Mouse (Mus musculus) cerebellum, adult 11 months (tissue): ENCODE measurements around the gene Lcn12.

Experiments
- DNase-seq: peaks from one replicate; pipeline ENCODE4 v3.0.0; 2022

Lcn12 gene

GRCm38 (mm10) chr2:25493476-25493961 lies at the start of gene Lcn12:
Gene Lcn12, minus strand, starts transcription at chr2:25493911.
- peak; percentile 79 for DNase-seq

DNA sequence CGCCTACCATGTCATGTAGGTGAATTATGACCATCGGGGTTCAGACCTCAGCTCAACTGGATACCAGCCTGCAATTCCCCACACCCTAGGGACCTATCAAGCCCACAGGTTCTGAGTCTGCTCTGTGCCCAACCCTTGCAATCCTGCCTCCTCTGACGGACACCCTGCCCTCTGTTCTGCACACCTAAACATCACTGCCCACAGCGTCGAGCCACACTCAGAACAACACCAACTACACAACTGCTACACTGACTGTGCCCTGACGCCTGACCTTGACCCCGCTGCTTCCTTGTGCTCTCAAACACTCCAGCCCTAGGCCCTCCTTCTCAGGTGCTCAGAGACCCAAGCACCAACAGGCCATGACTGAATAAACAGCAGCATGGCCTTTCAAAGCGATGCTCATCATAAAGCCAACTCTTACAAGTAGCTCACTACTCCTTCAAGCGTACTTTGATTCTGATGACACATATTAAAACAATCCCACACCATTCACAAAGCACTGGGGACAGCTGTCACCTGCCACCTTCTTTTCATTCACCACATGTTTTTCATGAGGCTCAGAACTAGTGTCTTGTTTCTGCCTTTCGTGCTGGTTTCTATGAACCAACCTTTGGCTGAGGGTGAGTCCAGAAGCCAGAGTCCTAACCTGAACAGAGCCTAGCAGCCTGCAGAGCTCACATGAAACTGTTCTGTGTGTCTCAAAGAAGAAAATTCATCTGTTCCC lies 48.1 kb upstream of the Lcn12 start:
- no peak for DNase-seq

DNA sequence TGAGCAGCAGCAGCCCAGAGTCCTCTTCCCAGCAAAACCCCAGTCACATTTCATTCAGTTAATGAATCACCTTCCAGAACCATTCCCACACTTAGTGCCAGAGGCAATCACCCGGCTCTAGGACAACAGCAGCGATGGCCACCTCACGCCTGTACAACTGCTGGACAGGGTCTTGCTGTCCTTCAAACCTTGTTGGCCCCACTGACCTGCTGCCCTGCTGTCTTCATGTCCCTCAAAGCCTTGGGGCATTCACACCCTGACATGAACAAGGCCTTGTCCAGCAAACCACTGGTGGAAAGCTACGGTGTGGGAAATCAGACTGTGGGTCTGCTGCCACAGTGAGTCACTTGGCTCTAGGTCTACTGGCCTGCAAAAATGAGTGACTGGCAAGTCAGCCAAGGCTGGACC lies 46.8 kb upstream of the Lcn12 start:
- DNase-seq, result no peak

GRCm38 (mm10) chr2:25536531-25536930 lies 42.8 kb upstream of the Lcn12 start:
- no peak for DNase-seq

- DNase-seq, result no peak
Measured at GRCm38 (mm10) chr2:25534866-25535182, 41.1 kb upstream of the Lcn12 start.

DNA sequence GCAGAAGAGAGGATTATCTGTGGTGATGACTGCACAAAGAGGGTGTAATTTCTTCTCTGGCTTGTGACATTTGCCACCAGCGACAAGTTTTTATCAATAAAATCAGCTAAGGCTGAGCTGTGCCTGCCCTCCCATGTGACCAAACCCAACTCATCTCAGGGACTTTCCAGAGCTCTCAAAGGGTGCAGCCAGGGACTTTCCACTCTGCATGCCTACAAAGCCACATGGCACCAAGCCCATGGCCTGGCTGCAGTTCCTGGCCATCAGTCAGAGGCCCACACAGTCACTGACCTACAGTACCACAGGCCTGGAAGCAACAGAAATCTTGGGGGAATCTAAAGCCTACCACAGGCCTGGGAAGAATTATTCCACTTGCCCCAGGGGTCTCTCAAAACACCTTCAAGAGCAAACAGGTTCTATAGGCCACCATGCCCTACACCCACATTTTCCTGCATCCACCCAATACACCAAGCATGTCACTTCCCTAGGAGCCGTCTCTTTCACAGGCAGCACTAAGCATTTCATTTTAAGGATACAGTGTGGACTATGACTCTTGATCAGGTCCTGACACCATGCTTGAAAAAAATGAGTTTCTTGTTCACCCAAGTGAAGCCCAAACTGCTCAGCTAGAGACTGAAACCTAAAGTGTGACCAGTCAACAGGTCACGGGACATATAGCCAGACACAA lies 40.6 kb upstream of the Lcn12 start:
- DNase-seq, result peak; percentile 72

GRCm38 (mm10) chr2:25533707-25534106 lies 40.0 kb upstream of the Lcn12 start:
- DNase-seq, result no peak

- DNase-seq, result no peak
Measured at GRCm38 (mm10) chr2:25526510-25527302, 33.0 kb upstream of the Lcn12 start.

DNA sequence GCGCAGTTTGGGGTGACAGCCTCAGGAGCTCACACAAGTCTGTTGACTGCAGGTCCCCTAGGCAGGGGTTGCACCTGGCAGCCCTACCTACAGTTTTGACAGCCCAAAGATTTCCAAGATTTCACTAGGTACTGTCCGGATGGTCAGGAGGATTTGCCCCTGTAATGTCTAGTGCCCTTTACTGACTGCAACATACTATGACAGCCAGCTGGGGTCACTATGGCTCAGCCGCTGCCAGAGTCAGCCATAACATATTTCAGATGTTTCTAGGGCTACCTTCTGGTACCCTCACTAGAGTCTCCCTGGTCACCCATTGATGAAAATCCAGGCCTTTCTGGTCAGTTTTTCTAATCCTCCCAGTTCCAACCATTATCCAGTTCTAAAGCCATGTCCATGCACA lies 16.2 kb upstream of the Lcn12 start:
- DNase-seq, result no peak

- DNase-seq, result no peak
Measured at GRCm38 (mm10) chr2:25506964-25507363, 13.3 kb upstream of the Lcn12 start.

GRCm38 (mm10) chr2:25505860-25506259 lies 12.1 kb upstream of the Lcn12 start:
- DNase-seq, result no peak

DNA sequence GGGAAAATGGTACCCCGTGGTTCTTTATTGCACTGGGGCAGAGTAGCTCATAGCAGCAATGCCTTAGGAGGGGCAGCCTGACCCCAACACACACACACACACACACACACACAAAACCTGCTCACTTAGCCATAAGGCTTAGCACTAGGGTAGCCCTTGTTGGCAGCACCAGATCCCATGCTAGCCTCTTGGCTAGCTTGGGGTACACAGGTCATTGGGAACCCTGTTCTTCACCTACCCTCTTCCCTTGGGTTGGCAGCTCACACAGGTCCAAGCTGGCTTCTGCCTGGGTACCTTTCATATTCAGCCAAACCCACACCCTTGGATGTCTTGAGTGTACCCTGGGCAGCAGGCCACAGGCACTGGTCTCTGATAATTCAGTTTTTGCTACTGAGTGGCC lies 11.3 kb upstream of the Lcn12 start:
- DNase-seq, result peak; percentile 10

GRCm38 (mm10) chr2:25504538-25504937 lies 10.8 kb upstream of the Lcn12 start:
- DNase-seq, result peak; percentile 7

DNA sequence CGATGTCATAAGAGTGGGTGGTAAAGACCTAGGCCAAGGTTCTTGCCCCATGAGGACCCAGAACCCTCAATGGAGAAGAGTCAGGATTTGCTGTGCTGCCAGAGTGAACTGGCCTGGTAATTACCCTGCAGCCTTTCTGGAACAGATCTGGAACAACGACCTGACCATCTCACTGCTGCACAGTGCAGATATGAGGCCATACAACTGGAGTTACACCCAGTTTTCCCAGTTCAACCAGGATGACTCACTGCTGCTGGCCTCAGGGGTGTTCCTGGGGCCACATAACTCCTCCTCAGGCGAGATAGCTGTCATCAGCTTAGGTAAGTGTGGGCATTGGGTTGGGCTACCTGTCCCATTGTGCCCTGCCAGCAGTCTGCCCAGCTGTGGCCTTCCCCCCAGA lies 9.0 kb upstream of the Lcn12 start:
- no peak for DNase-seq

DNA sequence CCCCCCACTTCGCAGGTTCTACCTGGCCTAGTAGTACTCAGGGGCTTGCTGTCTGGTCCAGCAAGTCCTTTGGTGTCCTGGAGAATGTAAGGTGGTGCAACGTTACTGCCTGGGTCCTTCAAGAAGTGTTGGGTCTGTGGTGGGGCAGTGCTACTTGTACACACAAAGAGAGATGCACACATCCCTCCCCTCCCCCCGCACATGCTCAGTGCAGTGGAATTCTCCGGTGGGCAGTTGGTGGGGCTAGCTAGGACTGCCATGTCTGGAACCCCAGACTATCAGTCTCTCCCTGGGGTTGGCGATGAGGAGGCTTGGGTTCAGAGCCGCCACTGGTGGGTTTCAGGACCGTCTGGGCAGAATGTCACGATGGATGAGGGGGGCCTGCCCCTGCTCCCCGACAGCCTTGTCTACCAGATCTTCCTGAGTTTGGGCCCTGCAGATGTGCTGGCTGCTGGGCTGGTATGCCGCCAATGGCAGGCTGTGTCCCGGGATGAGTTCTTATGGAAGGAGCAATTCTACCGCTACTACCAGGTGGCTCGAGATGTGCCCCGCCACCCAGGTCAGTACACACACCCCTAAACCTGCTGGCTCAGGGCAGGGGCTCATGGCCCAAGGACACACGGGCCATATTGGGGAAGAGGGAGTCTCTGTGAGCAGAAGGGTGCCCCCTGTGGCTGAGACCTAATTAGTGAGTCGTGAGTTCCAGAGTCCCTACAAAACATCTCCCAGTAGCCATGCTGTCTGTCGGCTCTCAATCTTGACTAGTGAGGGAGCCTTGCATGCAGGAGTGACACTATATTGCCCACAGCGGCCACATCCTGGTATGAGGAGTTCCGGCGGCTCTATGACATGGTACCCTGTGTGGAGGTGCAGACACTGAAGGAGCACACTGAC lies 8.1 kb upstream of the Lcn12 start, which contains the start of gene C8g:
Gene C8g, minus strand, starts transcription at position 127 of the 894 bp plus-strand sequence.
- DNase-seq, result peak; percentile 45

- DNase-seq, result peak; percentile 83
Measured at GRCm38 (mm10) chr2:25500576-25501405, 7.1 kb upstream of the Lcn12 start, which contains the start of gene Fbxw5. Gene Fbxw5, plus strand, starts transcription at chr2:25500750.

- DNase-seq, result peak; percentile 35
Measured at GRCm38 (mm10) chr2:25500071-25500575, 6.4 kb upstream of the Lcn12 start.

DNA sequence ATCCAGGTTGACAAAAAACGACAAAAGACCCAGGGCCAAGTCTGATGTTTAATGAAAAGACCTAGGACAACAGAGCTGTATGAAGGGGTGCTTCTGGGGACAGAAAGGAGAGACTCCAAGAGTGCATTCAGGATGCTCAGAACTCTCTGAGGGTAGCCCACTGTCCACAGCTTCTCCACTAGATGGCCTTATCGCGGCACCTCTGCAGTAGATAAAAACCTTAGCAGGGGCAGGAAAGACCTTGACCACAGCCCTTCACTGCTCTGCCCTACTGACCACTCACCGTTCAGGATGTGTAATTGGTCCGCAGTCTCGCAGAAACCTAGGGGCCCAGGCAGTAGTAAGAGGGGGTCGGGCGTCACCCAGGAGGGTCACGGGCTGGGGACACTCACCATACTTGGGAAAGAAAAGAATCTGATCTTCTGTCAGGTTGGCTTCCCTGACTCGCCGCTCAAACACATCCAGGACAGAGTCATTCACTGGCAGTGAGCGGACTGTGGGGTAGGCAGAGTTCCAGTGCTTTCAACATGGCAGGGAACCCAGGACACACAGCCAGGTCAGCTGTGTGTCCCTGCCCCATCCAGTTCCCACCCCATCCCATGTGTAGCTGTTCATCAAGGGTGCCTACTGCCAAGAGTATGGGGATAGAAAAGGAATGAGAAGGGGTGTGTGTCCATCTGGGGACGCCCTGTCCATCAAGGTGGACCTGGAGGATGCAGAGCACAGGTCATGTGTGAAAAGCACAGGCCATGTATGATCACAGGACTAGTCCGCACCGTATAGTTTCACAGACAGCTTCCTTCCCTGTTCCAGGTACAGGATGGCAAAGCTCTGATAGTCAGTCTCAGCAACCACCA lies 5.1 kb upstream of the Lcn12 start:
- peak; percentile 24 for DNase-seq

GRCm38 (mm10) chr2:25497846-25498575 lies 4.3 kb upstream of the Lcn12 start:
- DNase-seq, result peak; percentile 36

DNA sequence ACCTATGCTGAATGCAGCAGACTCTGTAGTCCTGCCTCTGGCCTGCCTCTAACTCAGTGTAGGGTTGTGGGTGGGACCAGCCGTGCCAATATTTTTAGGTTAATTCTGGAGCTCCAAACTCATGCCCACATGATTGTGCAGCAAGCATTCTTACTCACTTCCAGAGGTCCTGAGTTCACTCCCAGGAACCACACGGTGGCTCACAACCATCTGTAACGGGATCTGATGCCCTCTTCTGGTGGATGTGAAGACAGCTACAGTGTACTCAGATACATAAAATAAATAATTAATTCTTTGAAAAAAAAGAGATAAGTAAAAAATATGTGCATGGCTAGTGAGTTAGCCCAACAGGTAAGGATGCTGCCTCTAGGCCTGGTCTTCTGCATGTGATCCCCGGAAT lies 2.8 kb upstream of the Lcn12 start:
- peak; percentile 52 for DNase-seq
